Mouse (Mus musculus): ENCODE results near the gene Pik3r4. TPM values are rescaled to one million over a fixed set of nuclear protein-coding genes. Genes with fewer than 3 reads are reported as not detected.

Pik3r4 gene
- total RNA-seq, 2 experiments from 2014 or later: 43.0 to 43.7 TPM

GRCm38 (mm10) chr9:105665269-105665668 lies 22.5 kb downstream of the Pik3r4 start:
- H3K4me3 ChIP-seq: no peak overlapping the region
- intact Hi-C loops (cut with DNase I): no loop called here
- H3K27ac ChIP-seq: no peak overlapping the region
- no peak for TF ChIP-seq CTCF (IDR thresholded peaks at IDR 0.05)
- DNase-seq (ENCODE audit: extremely low spot score in 1 of 2, low spot score in 2 of 2): no peak

GRCm38 (mm10) chr9:105670916-105671315 lies 28.1 kb downstream of the Pik3r4 start:
- intact Hi-C loops (cut with DNase I): no loop called here
- no peak for TF ChIP-seq CTCF (IDR thresholded peaks at IDR 0.05)
- H3K4me3 ChIP-seq: no peak overlapping the region
- no peak overlapping the region for H3K27ac ChIP-seq
- no peak for DNase-seq (ENCODE audit: extremely low spot score in 1 of 2, low spot score in 2 of 2)

GRCm38 (mm10) chr9:105672032-105672431 lies 29.3 kb downstream of the Pik3r4 start:
- no peak for TF ChIP-seq CTCF (IDR thresholded peaks at IDR 0.05)
- Histone ChIP-seq H3K4me3 (no peak overlapping the region), H3K27ac (no peak overlapping the region)
- DNase-seq (ENCODE audit: extremely low spot score in 1 of 2, low spot score in 2 of 2): no peak
- intact Hi-C loops (cut with DNase I): no loop called here

GRCm38 (mm10) chr9:105675941-105676340 lies 33.2 kb downstream of the Pik3r4 start:
- no peak for DNase-seq (ENCODE audit: extremely low spot score in 1 of 2, low spot score in 2 of 2)
- no peak for TF ChIP-seq CTCF (IDR thresholded peaks at IDR 0.05)
- H3K27ac ChIP-seq: no peak overlapping the region
- intact Hi-C loops (cut with DNase I): no loop called here
- H3K4me3 ChIP-seq: no peak overlapping the region

- Histone ChIP-seq H3K4me3 (no peak overlapping the region), H3K27ac (no peak overlapping the region)
- no peak for TF ChIP-seq CTCF (IDR thresholded peaks at IDR 0.05)
- DNase-seq (ENCODE audit: extremely low spot score in 1 of 2, low spot score in 2 of 2): no peak
- intact Hi-C loops (cut with DNase I): no loop called here
Measured at GRCm38 (mm10) chr9:105681386-105681785, 38.6 kb downstream of the Pik3r4 start.

GRCm38 (mm10) chr9:105684549-105685165 lies 41.9 kb downstream of the Pik3r4 start:
- intact Hi-C loops (cut with DNase I): no loop called here
- Histone ChIP-seq H3K4me3 (no peak overlapping the region), H3K27ac (peak overlapping the region; percentile 77)
- peak; percentile 34 to 51 for DNase-seq (ENCODE audit: extremely low spot score in 1 of 2, low spot score in 2 of 2)
- TF ChIP-seq CTCF (IDR thresholded peaks at IDR 0.05): no peak

- no peak overlapping the region for H3K4me3 ChIP-seq
- intact Hi-C loops (cut with DNase I): no loop called here
- TF ChIP-seq CTCF (IDR thresholded peaks at IDR 0.05): no peak
Measured at GRCm38 (mm10) chr9:105689485-105689884, 46.7 kb downstream of the Pik3r4 start.

GRCm38 (mm10) chr9:105692472-105692871 lies 49.7 kb downstream of the Pik3r4 start:
- no peak for TF ChIP-seq CTCF (IDR thresholded peaks at IDR 0.05)
- peak; percentile 63 to 73 for DNase-seq (ENCODE audit: extremely low spot score in 1 of 2, low spot score in 2 of 2)
- Histone ChIP-seq H3K27ac (peak overlapping the region; percentile 89), H3K4me3 (no peak overlapping the region)
- intact Hi-C loops (cut with DNase I): loop anchor here (2.0 to 5.0 kb wide), 5 partner anchors 28 to 420 kb away; no protein-coding TSS in a partner anchor

More at GRCm38 (mm10) chr9:105689485-105689884, 46.7 kb downstream of the Pik3r4 start:
- H3K27ac ChIP-seq: no peak overlapping the region
- no peak for DNase-seq (ENCODE audit: extremely low spot score in 1 of 2, low spot score in 2 of 2)

- no peak for TF ChIP-seq CTCF (IDR thresholded peaks at IDR 0.05)
- Histone ChIP-seq H3K4me3 (no peak overlapping the region), H3K27ac (peak overlapping the region; percentile 89)
- intact Hi-C loops (cut with DNase I): loop anchor here (1.0 to 5.0 kb wide), 6 partner anchors 28 to 420 kb away; no protein-coding TSS in a partner anchor
- no peak for DNase-seq (ENCODE audit: extremely low spot score in 1 of 2, low spot score in 2 of 2)
Measured at GRCm38 (mm10) chr9:105693056-105693455, 50.3 kb downstream of the Pik3r4 start.

GRCm38 (mm10) chr9:105693854-105694253 lies 51.1 kb downstream of the Pik3r4 start:
- H3K4me3 ChIP-seq: no peak overlapping the region
- DNase-seq (ENCODE audit: extremely low spot score in 1 of 2, low spot score in 2 of 2): peak; percentile 59 to 74
- peak; percentile 78 for TF ChIP-seq CTCF (IDR thresholded peaks at IDR 0.05)
- intact Hi-C loops (cut with DNase I): loop anchor here (1.0 to 5.0 kb wide), 6 partner anchors 27 to 419 kb away; no protein-coding TSS in a partner anchor
- H3K27ac ChIP-seq: peak overlapping the region; percentile 89

GRCm38 (mm10) chr9:105696818-105697564 lies 54.2 kb downstream of the Pik3r4 start:
- H3K4me3 ChIP-seq: no peak overlapping the region
- TF ChIP-seq CTCF (IDR thresholded peaks at IDR 0.05): no peak
- no peak for DNase-seq (ENCODE audit: extremely low spot score in 1 of 2, low spot score in 2 of 2)
- intact Hi-C loops (cut with DNase I): no loop called here
- no peak overlapping the region; the same call in 1 of the 2 replicates for H3K27ac ChIP-seq

- Histone ChIP-seq H3K4me3 (no peak overlapping the region), H3K27ac (peak overlapping the region; percentile 13; the same call in 1 of the 2 replicates)
- no peak for DNase-seq (ENCODE audit: extremely low spot score in 1 of 2, low spot score in 2 of 2)
- TF ChIP-seq CTCF (IDR thresholded peaks at IDR 0.05): no peak
- intact Hi-C loops (cut with DNase I): no loop called here
Measured at GRCm38 (mm10) chr9:105697764-105698396, 55.1 kb downstream of the Pik3r4 start.

Measured in left cerebral cortex, adult 2 months (tissue).